Mouse (Mus musculus) gastrocnemius, adult 2 months (tissue): ENCODE data around the gene Rest. TPM values are rescaled to one million over a fixed set of nuclear protein-coding genes. Genes with fewer than 3 reads are reported as not detected.

Experiments used
- DNase-seq: peaks from one replicate; pipeline ENCODE4 v3.0.0; 2022
- H3K27ac ChIP-seq: fragments of 200-600 bp; 2 replicates; pipeline ENCODE4 v1.8.1; 2022; ENCODE audit warnings: mild to moderate bottlenecking
- H3K4me3 ChIP-seq: fragments of 200-600 bp; 2 replicates; pipeline ENCODE4 v1.8.1; 2022; ENCODE audit warnings: mild to moderate bottlenecking, moderate library complexity
- CTCF ChIP-seq: fragments of 200-600 bp; IDR thresholded peaks from 2 replicates; pipeline ENCODE4 v1.8.1; 2022; ENCODE audit warnings: antibody characterized with exemption, mild to moderate bottlenecking, moderate library complexity
- intact Hi-C: fragments of 180-260 bp; cut with DNase I; formaldehyde crosslinking; loops from one replicate; pipeline ENCODE4 v1.15.1; 2025
- microRNA-seq: library from miRNA; unstranded; fragments of <30 nt; microRNA quantifications from one replicate; pipeline ENCODE4 v1.2.0, GENCODE M21; 2021
- total RNA-seq, 2 experiments: library from RNA; stranded (reverse); gene quantifications; 2 replicates each; pipeline ENCODE4 v1.2.3; 2021

The Rest gene
- total RNA-seq, 2 experiments from 2014 or later, result 7.8 to 9.2 TPM

GRCm38 (mm10) chr5:77292803-77293522, 27.7 kb downstream of the Rest start:
- intact Hi-C loops, result no loop called here
- TF ChIP-seq CTCF, result no peak
- Histone ChIP-seq H3K4me3 (no peak overlapping the region), H3K27ac (no peak overlapping the region)
- DNase-seq, result no peak

GRCm38 (mm10) chr5:77299486-77299885, 34.2 kb downstream of the Rest start:
- no peak overlapping the region for H3K4me3 ChIP-seq
- intact Hi-C loops, result no loop called here
- no peak for DNase-seq
- no peak overlapping the region for H3K27ac ChIP-seq
- no peak for TF ChIP-seq CTCF

DNA sequence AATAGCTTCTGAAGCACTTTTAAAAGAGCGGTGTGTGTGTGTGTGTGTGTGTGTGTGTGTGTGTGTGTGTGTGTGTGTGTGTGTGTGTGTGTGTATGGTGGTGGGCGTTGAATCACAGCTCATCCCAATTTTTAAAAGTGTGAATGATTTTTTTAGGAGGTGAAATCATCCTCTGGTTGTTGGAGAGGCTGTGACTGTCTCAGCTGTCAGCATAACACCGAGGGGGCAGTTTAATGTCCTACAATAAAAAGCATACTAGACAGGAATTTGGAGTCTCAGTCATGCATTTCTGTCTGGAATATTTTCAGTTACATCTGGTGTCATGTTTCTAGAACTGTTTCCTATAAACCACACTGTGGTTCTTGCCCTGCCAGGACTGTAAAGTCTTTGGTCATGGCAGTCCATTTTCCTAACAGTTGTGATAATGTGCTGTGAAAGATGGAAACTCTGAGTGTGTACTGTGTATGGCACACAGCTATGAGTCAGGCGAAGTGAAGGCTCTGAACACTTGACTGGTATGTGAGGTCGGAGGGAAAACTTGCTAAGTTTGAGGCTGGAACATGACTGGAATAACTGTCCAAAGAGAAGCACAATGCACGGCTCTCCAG, 36.1 kb downstream of the Rest start:
- intact Hi-C loops, result no loop called here
- H3K27ac ChIP-seq, result no peak overlapping the region
- no peak overlapping the region for H3K4me3 ChIP-seq
- no peak for DNase-seq
- TF ChIP-seq CTCF, result no peak

DNA sequence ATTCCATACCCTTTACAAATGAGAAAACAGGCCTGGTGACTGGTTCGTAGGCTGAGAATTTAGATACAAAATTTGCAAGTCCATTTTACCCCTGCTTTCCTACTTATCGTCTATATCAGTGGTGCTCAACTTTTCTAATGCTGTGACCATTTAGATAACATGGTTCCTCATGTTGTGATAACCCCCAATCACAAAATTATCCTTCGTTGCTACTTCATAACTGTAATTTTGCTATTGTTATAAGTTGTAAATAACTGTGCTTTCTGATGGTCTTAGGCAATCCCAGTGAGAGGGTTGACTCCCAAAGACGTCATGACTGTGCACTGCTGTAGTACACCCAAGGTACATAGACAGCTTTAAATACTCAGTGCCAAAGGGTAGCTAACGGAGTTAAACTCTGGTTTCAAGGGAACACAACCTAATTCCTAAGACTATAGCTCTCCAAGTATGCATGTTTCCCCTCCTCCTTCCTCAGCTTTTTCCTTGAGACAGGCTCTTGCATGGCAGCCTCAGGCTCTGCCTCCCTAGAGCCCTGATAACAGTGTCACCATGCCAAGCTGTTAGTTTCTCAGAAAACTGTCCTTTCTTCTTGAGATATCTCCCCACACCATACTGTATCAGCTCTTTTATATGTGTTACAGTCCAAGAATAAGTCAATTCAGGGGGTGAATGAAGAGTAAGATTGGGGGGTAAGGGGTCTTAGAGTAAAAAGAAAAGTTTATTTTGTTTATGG, 42.7 kb downstream of the Rest start:
- no peak for TF ChIP-seq CTCF
- no peak for DNase-seq
- Histone ChIP-seq H3K4me3 (peak overlapping the region; percentile 98), H3K27ac (no peak overlapping the region)
- intact Hi-C loops, result loop anchor here (5.0 kb wide), 1 partner anchor 41 kb away; the partner anchor contains the start of gene Rest

DNA sequence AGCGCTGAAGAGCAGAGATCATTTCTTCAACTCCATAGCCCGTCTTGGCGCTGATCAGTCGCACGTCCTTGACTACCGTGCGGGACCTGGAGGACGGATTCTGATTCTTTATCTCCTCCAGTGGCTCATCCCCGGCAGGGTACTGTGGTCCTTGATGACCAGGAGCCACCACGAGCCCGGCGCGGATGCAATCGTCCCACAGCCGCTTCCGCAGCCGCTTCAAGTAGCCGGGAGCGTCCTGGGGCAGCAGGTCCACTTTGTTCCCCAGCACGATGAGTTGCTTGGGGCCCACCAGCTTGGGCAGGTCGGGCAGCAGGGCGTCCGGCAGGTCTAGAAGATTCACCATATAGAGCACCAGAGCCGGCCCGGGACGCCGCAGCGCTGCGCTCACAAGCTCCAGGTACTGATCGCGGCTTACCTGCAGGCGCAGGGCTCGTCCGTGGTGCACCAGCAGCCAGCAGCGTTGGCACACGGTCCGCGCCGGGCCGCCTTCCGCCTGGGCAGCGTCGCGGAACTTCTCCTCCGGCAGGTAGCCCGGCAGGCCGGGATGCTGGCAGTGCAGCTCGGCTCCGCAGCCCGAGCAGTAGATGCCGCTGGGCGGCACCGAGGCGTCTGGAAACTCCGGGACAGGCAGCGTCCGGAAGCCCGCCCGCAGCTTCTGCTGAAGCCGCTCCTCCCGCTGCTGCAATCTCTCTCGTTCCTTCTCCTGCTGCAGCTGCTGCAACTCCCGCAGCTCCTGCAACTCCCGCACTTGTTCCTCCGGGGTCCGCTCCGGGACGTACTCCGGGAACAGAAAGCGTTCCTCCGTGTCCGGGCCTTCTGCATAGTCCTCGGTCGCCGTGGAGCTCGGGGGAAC, 44.0 kb downstream of the Rest start:
- intact Hi-C loops, result loop anchor here (5.0 kb wide), 1 partner anchor 42 kb away; the partner anchor contains the start of gene Rest
- Histone ChIP-seq H3K27ac (peak overlapping the region; percentile 97), H3K4me3 (peak overlapping the region; percentile 98)
- TF ChIP-seq CTCF, result no peak
- DNase-seq, result peak; percentile 56

- intact Hi-C loops, result loop anchor here (5.0 to 10.0 kb wide), 2 partner anchors 43 to 405 kb away; partner anchors contain the start of genes Aasdh and Rest
Observed at GRCm38 (mm10) chr5:77309924-77310772, 44.9 kb downstream of the Rest start, which contains the start of the genes Noa1 and Polr2b. Gene Noa1 (minus strand): TSS chr5:77310084. Gene Polr2b (plus strand): TSS chr5:77310147.

GRCm38 (mm10) chr5:77314206-77314605, 48.9 kb downstream of the Rest start:
- no peak for DNase-seq
- Histone ChIP-seq H3K27ac (no peak overlapping the region), H3K4me3 (no peak overlapping the region)
- no peak for TF ChIP-seq CTCF
- intact Hi-C loops, result loop anchor here (10.0 kb wide), 1 partner anchor 409 kb away; the partner anchor contains the start of gene Aasdh

More at GRCm38 (mm10) chr5:77309924-77310772, 44.9 kb downstream of the Rest start, which contains the start of the genes Noa1 and Polr2b:
- Histone ChIP-seq H3K27ac (peak within 1 kb of the TSS; percentile 97), H3K4me3 (peak within 1 kb of the TSS; percentile 98)
- no peak for TF ChIP-seq CTCF
- peak; percentile 98 for DNase-seq

DNA sequence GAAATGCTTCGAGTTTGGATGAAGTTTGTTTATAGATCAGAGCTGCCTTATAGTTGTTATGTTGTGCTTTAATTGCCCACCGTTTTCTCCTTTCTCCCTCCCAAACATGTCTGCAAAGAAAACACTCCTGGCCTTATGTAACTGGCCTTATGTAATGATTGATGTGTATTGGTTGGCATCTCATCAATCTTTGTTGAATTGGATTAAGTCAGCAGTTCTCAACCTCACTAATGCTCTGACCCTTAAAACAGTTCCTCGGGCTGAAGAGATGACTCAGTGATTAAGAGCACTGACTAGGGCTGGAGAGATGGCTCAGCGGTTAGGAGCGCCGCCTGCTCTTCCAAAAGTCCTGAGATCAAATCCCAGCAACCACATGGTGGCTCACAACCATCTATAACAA, 49.7 kb downstream of the Rest start:
- DNase-seq, result no peak
- intact Hi-C loops, result loop anchor here (10.0 kb wide), 1 partner anchor 410 kb away; the partner anchor contains the start of gene Aasdh
- no peak overlapping the region for H3K27ac ChIP-seq
- no peak for TF ChIP-seq CTCF
- H3K4me3 ChIP-seq, result no peak overlapping the region

GRCm38 (mm10) chr5:77324936-77325335, 59.6 kb downstream of the Rest start:
- intact Hi-C loops, result loop anchor here (10.0 kb wide), 1 partner anchor 340 kb away; no protein-coding TSS in a partner anchor
- TF ChIP-seq CTCF, result no peak
- Histone ChIP-seq H3K4me3 (no peak overlapping the region), H3K27ac (no peak overlapping the region)
- no peak for DNase-seq

GRCm38 (mm10) chr5:77330154-77330553, 64.9 kb downstream of the Rest start:
- Histone ChIP-seq H3K4me3 (no peak overlapping the region), H3K27ac (no peak overlapping the region)
- DNase-seq, result no peak
- intact Hi-C loops, result no loop called here
- no peak for TF ChIP-seq CTCF

Small RNA genes lying within 50 kb of the gene (microRNA-seq; reads per million reads assigned to microRNA genes)
- not detected for gene Mir5098

Other genes with a start within 250 kb of the Rest start
- not detected for gene Thegl, start 249.5 kb upstream of the Rest start, total RNA-seq
- gene Hopx, start 150.4 kb upstream of the Rest start, total RNA-seq, result 1 to 10 TPM; 2.2 to 5.4 TPM
- gene Spink2, start 54.0 kb upstream of the Rest start, total RNA-seq, result not detected
- gene Noa1, start 44.6 kb downstream of the Rest start, total RNA-seq, result 10 to 100 TPM; 12.8 to 20.4 TPM
- 10 to 100 TPM; 26.3 to 30.2 TPM for gene Polr2b, start 44.7 kb downstream of the Rest start, total RNA-seq
- gene Igfbp7, start 142.6 kb downstream of the Rest start, total RNA-seq, result 10 to 100 TPM; 63.6 to 92.5 TPM